Mouse (Mus musculus) embryo, embryonic 11.5 days (tissue): ENCODE measurements at regions not wholly inside any gene's neighbourhood (a gene's known extent, or its start where the extent isn't known, plus 50 kb on each side); places are given as distances from the start of the nearest gene placed in this dataset.

ENCODE experiments used
- DNase-seq: peaks from one replicate; pipeline ENCODE4 v3.0.0-alpha.2; 2012; ENCODE audit warnings: low read depth, low spot score

DNA sequence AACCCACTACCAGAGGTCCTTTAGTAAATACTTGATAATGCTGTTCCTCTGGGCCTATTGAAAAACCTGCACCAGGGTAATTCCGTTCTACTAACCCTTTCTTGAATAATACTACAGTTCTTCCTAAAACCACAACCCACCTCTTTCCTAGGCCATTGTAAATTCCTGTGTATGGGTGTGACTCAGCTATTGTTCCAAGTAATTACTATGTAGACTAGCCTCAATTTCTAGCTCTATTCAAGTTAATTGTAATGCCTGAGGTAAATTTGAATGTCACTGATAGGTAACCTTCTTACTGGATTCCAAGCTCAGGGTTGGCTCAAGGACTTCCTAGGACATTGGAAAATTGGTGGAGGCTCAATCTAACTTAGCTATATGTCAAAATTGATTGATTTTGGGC, 185.1 kb upstream of the Slc5a7 start:
- no peak for DNase-seq

DNA sequence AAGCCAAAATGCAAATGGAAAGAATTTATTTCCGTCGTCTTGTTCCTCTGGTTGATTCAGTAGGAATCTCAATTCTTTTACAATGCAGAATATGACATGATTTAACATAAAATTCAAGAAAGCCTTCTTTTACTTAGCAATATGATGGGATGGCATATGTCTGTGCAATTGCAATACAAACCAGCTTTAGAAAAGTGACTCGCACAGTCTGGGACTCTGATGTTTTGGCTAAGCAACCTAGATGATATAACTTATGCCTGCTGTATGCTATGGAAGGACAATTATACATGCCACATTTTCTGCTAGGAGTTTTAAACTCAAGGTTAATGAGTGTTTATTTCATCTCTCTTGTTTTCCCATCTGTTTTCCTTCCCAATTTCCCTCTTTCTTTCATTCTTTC, 141.1 kb upstream of the Slc5a7 start:
- no peak for DNase-seq

DNA sequence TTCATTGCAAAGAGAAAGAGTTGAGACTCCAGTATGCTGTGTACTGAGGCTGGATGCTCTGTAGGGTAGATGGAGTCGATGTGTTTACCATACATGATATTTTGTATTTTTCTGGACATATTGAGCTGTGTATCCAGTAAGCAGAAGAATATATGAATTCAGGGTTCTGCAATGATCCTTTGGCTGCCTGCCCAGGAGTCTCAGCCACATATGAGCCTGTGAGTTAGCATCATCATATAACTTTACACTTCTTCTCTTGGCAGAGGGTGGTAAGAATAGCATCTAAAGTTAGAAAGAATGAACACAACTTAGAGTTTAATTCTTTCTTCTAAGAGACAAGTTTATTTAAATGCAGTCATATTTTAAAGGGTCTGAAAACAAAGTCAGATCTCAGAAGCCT, 139.6 kb upstream of the Slc5a7 start:
- DNase-seq = no peak

DNA sequence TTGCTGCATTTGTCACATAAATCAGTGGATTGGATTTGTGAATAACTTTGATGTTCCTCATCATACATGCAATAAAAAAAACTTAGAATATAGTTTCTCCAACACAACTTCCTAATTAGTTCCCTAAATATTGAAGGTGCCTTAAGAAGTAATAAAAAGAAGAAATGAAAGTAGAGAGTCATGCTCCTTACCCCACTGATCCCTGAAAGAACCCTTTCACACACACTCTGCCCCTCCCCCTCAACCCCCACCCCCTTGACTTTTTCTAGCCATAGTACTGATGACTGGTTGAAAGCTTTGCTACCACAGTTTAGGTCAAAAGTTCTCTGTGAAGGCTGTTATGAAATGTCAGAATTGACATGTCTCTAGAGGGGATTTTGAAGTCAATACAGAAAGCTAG, 131.1 kb upstream of the Slc5a7 start:
- DNase-seq = no peak

DNA sequence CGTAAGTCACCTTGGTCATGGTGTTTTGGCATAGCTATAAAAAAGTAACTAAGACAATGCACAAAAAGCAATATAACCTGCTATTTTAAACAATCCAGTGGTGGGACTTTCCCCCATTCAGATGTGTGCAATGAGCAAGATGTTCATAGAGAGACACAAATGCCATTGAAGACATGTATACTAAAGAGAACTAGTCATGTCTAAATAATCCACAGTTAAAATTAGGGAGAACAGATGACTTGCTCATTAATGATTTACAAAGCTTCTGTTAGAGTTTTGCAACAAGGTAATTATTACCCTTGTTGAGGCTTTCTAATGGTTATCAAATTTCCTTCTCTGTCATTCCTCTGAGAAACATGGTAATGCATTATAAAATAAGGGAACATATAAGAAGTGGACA, 115.4 kb upstream of the Slc5a7 start:
- DNase-seq = no peak

DNA sequence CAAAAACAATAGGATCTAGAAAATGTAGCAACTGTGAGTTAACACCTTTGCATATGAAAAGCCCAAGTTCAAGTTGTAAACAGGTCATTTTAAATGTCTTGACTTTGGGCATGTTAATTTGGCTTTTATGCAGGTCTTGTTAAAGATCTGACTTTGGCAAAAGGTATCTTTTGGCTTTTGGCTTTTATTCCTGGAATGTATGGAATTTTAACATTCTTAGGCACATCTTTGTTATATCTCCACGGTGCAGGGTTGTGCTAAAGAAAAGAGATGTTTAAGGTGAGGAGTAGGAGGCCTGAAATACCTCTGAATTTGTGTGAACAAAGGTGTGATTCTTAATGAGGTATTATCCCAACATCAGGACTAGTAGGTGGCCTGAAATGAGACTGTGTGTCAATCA, 97.6 kb upstream of the Slc5a7 start:
- no peak for DNase-seq

DNA sequence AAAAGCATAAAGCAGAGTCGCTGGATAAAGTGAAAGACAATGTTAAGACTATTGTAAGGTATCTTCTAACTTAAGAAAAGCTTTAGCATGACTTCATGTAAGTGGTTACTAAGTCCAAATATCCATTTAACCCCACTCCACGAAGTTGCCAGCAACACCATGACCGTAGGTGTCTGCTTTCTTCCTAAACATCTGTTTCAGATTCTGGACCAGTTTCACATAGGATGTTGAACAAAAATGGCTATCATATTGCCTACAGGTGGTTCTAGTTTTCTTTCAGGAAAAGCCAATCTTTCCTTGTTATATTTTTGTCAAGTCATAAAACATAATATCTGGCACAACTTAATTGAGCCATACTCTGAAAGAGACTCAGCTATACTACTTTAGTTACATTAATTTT, 78.7 kb upstream of the Slc5a7 start:
- peak; percentile 13 for DNase-seq

DNA sequence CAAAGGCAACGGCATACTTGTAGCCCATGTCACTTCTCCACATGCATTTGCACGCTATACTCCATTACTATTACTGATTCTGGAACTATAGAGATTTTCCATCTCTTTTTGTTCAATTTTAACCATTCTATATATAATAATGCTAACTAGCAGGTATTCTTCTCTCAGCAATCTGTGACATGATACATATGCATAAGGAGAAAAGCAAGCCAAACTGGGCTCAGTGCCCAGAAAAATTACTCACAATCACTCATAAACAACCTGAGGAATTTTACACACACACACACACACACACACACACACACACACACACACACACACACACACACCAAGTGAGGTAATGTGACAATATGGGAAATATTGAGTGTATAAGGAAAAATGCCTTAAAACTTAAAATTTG, 69.8 kb upstream of the Slc5a7 start:
- no peak for DNase-seq

DNA sequence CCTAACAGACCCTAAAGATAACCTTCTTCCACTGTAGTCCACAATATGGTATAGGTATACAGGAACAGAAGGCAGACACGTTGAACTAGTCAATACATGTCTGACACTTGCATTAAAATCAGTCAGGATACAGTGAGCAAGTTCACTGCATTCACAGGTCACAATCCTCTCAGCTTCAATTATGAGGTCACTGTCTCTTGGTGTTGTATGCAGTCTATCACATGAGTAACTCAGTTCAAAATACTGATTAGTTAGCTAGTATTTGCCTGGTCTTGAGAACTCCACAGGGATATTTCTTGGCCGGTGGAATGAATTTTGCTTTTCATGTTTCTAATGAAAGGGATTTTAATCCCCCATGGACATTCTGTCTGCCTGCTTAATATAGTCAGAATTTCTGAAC, 69.1 kb upstream of the Slc5a7 start:
- no peak for DNase-seq

DNA sequence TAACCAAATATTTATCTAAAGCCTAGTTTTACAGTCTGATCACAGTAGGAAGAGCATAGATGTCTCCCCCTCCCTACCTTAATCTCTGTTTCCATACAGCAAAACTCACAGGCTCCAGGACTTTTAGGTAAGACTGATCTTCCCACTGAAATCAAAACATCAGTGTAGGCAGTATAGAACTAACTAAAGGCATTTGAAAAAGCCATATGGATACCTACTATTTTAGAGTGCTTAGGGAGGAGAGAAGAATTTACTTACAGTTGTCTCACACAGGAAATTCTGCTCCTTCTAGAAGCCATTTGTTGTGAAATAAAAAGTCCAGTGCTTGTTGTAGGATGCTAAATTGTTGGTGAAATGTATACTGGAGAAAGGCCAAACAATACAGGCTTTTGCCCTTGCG, 64.2 kb upstream of the Slc5a7 start:
- DNase-seq = no peak

DNA sequence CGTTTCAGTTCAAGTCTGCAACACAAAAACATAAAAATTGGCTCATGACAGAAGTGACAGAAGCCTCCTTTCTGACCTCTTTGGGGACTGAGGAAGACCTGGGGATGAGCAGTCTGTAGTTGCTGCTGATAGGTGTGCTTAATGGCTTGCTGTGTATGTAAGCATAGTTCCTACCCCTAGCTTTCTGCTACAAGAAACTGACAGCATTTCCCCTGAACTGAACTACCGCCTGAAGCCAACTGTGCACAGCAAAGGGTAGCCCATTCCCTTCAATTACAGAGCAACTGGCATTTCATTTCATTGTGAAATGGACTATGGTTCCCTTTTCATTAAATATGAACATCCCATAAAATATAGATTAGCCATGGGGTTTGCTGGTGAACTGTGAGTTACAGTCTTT, 54.2 kb upstream of the Slc5a7 start:
- no peak for DNase-seq

DNA sequence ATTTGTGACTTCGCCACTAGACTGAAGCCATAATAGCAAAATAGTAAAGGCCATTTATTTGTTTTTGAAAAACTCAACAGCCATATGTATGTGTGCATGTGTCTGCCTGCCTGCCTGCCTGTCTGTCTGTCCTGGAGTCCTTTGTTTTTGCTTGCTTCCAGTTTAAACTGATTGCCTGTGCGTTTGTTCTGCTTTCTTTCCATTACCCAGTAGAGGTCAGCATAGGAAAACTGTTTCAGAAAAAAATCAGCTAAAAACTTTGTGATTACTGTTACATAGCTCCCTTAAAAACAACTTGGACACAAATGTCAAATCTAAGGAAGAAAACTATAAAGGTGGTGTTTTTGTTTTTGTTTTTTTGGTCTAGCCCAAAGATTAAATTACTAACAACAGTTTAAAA, 52.0 kb upstream of the Slc5a7 start:
- DNase-seq = no peak
